Comparison of ENCODE assay signal across 12 mouse cellular contexts in the genomic region with DNA sequence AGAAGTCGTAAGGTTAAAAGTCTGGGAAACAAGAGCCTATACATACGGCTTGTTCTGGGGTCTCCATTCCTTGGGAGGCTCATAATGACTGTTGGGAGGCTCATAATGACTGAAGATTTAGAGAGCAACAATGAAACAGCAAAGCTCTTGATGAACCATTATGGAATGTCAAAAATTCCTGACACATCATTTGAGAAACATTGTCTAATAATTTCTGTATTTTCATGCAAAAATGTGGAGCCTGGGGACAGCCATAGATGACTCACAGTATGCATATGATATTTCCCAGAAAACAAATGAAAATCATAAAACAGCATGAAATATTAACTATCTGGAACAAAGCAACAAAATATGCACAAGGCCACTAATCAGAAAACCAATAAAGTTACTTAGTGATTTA.
"Had no signal": no experiment of that assay in that cellular context is flagged by ENCODE, and none has a peak within 500 bp of the region (broad histone marks: within the 10 kb centered on the region; RNA-seq: fewer than 3 reads in every experiment).

No protein-coding gene starts in this region.

- DNase-seq: retina, postnatal 1 day; right cerebral cortex, adult 18-20 months; right cerebral cortex, postnatal 14 days; right cerebral cortex, postnatal 25 days; right cerebral cortex, postnatal 4 days; spleen, adult 18-20 months; thymus, adult 18-20 months; thymus, adult 2 months; thymus, postnatal 14 days; thymus, postnatal 25 days; thymus, postnatal 36 days; thymus, postnatal 4 days had no signal
